Mouse (Mus musculus): Measurements from ENCODE around the gene Cwc27. TPM values are rescaled to one million over a fixed set of nuclear protein-coding genes. Genes with fewer than 3 reads are reported as not detected.

Cwc27 gene
- polyA plus RNA-seq, 1 experiment from 2014 or later: 34.4 TPM

DNA sequence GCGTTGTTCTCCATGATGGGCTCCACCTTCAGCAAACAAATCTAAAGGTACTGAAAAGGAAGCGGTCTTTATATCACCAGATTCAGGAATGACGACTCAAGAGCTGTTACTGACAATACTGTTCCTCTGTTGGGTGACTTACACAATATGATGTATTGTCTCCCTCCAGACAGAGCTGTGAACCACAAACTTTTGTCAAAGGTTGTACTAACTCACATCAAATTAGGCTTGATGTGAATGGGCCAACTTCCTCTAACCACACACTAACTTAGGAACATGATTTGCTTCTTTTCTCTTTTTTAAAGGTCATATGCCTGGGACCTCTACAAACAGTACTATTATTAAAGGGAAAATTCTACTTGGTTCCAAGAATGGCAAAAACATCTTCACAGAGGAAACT is 53.7 kb downstream of the Cwc27 start:
- Histone ChIP-seq H3K27me3 (no peaks in the 10 kb centered on the region), H3K4me1 (replicated peaks) (no peaks in the 10 kb centered on the region), H3K27ac (no peak overlapping the region), H3K4me2 (no peak overlapping the region), H3K9me3 (no peaks in the 10 kb centered on the region), H3K9ac (replicated peaks) (no peak overlapping the region), H3K36me3 (no peaks in the 10 kb centered on the region), H3K4me3 (replicated peaks) (no peak overlapping the region)
- WGBS: 90% methylated on average over 3 of the region's 3 CpGs
- no peak for ATAC-seq (ENCODE audit: insufficient number of reproducible peaks, insufficient read depth, low FRiP score, low TSS enrichment, low read depth)

DNA sequence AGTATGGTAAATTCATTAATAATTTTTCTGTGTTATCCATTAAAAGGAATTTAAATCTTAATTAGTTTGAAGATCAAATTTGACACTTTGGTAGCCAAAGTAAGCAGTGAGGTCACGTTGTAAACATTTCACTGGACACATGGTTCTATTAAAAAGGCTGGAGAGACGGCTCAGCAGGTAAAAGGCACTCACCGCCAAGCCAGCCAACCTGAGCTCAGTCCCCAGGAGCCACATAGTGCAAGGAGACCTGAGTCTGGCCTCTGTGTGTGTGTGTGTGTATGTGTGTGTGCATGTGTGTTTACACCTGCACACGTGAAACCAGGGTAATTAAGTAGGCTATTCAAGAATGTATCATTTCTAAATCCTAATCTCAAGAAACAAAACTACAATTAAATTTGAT is 54.5 kb downstream of the Cwc27 start:
- no peak overlapping the region for H3K4me2 ChIP-seq
- H3K4me1 ChIP-seq (replicated peaks): no peaks in the 10 kb centered on the region
- ATAC-seq (ENCODE audit: insufficient number of reproducible peaks, insufficient read depth, low FRiP score, low TSS enrichment, low read depth): no peak
- no peak overlapping the region for H3K4me3 ChIP-seq (replicated peaks)
- H3K27ac ChIP-seq: no peak overlapping the region
- no peaks in the 10 kb centered on the region for H3K27me3 ChIP-seq
- no peaks in the 10 kb centered on the region for H3K9me3 ChIP-seq
- 78% methylated on average over 4 of the region's 4 CpGs for WGBS
- H3K9ac ChIP-seq (replicated peaks): no peak overlapping the region
- no peaks in the 10 kb centered on the region for H3K36me3 ChIP-seq

DNA sequence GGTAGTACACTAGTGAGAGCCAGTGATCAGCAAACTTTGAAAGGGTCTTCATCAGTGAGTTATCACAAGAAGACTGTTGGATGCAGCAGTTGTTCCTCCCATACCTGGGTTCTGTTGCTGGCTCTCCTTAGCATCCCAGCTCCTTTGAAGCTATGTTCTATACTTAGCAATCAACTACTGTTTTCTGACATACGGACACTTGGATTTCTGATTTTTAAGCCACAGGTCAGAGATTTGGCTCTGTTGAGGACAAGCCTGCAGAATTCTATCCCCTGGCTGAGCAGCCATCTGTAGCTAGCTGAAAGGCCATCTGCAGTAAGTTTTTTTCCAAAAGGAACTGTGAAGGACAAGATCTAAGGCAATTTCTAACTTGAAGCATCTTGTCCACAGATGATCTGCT is 57.6 kb downstream of the Cwc27 start:
- no peaks in the 10 kb centered on the region for H3K9me3 ChIP-seq
- H3K4me2 ChIP-seq: no peak overlapping the region
- no peak overlapping the region for H3K27ac ChIP-seq
- H3K36me3 ChIP-seq: no peaks in the 10 kb centered on the region
- H3K4me1 ChIP-seq (replicated peaks): no peaks in the 10 kb centered on the region
- no peak overlapping the region for H3K9ac ChIP-seq (replicated peaks)
- WGBS: 94% methylated on average over 1 of the region's 1 CpGs
- no peak for ATAC-seq (ENCODE audit: insufficient number of reproducible peaks, insufficient read depth, low FRiP score, low TSS enrichment, low read depth)
- no peak overlapping the region for H3K4me3 ChIP-seq (replicated peaks)
- no peaks in the 10 kb centered on the region for H3K27me3 ChIP-seq

DNA sequence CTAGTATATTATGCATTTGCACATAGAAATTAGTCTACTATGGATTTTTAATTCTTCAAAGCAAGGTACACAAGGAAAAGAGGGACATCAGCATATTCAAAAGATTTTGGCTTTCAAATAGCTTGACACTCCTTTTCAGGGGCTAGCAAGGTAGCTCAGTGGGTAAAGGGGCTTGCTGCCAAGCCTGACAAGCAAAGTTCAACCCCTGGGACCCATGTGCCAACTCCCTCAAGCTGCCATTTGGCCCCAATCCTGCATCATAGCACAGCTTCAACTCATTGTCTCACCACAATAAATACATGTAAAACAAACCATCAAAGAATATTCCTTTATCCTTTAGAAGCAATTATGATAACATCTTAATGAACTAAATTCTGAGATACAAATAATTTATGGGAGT is 69.9 kb downstream of the Cwc27 start:
- no peak overlapping the region for H3K4me3 ChIP-seq (replicated peaks)
- no peak for ATAC-seq (ENCODE audit: insufficient number of reproducible peaks, insufficient read depth, low FRiP score, low TSS enrichment, low read depth)
- H3K4me2 ChIP-seq: no peak overlapping the region
- H3K36me3 ChIP-seq: no peaks in the 10 kb centered on the region
- no peak overlapping the region for H3K9ac ChIP-seq (replicated peaks)
- H3K27me3 ChIP-seq: no peaks in the 10 kb centered on the region
- no peak overlapping the region for H3K27ac ChIP-seq
- H3K9me3 ChIP-seq: no peaks in the 10 kb centered on the region
- H3K4me1 ChIP-seq (replicated peaks): no peaks in the 10 kb centered on the region

DNA sequence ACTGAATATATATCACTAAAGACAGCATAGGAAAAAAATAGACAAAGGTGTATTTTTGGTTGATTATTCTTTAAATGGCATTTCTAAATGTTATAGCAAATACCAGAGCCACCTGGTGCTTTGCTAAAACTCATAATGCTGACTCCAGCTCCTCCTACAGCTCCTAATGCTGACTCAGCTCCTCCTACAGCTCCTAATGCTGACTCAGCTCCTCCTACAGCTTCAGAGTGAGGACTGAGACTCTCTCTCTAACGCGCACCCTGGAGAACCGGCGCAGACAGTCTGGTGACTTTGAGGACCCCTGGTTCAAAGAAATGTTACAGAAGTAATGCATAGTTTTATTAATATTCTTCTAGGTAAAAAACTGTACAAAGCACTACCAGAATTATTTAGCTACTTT is 74.1 kb downstream of the Cwc27 start:
- 91% methylated on average over 4 of the region's 4 CpGs for WGBS
- no peaks in the 10 kb centered on the region for H3K27me3 ChIP-seq
- no peak for ATAC-seq (ENCODE audit: insufficient number of reproducible peaks, insufficient read depth, low FRiP score, low TSS enrichment, low read depth)

DNA sequence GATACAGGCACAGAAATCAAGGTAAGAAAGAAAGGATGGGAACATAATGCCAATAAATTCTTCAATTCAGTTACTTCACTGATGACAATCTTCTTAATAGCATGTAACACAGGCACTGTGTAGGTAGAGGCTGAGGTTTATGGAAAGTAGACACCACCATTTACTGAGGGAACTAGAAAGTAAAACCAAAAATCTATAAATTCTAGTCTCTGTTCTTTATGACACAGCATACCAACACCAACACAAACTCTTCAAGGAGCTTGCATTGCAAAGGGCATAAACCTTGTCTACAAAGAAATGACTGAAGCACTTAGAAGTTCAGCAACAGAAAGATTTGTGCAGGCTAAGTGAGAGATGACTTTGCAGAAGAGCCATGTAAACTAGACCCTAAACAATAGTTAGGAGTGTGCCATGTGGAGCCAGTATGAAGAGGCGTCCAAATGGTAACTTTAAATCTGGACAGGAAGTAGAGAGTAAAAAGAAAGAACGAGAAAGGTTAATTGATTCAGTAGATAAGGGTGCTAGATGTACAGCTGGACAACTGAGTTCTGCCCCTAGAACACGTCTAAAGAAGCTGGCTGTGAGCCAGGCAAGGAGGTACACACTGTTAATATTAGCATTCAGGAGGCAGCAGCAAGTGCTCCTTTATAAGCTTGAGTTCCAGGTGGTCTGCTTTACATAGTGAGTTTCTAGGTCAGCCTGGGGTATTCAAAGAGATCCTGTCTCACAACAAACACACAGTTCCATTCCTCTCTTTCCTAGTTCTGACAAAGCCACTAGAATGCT is 87.5 kb downstream of the Cwc27 start:
- Histone ChIP-seq H3K36me3 (peaks cover 6% of the 10 kb centered on the region; the same call in 1 of the 2 replicates), H3K9me3 (no peaks in the 10 kb centered on the region), H3K4me3 (replicated peaks) (no peak overlapping the region), H3K27me3 (no peaks in the 10 kb centered on the region), H3K27ac (no peak overlapping the region), H3K4me2 (no peak overlapping the region), H3K4me1 (replicated peaks) (no peaks in the 10 kb centered on the region), H3K9ac (replicated peaks) (no peak overlapping the region)
- 66% methylated on average over 3 of the region's 3 CpGs for whole genome bisulfite sequencing
- no peak for ATAC-seq (ENCODE audit: insufficient number of reproducible peaks, insufficient read depth, low FRiP score, low TSS enrichment, low read depth)

More for the DNA sequence above, 74.1 kb downstream of the Cwc27 start:
- H3K4me3 ChIP-seq (replicated peaks): no peak overlapping the region
- H3K4me2 ChIP-seq: no peak overlapping the region
- no peaks in the 10 kb centered on the region for H3K36me3 ChIP-seq
- H3K27ac ChIP-seq: no peak overlapping the region
- H3K4me1 ChIP-seq (replicated peaks): no peaks in the 10 kb centered on the region
- H3K9me3 ChIP-seq: no peaks in the 10 kb centered on the region
- no peak overlapping the region for H3K9ac ChIP-seq (replicated peaks)

DNA sequence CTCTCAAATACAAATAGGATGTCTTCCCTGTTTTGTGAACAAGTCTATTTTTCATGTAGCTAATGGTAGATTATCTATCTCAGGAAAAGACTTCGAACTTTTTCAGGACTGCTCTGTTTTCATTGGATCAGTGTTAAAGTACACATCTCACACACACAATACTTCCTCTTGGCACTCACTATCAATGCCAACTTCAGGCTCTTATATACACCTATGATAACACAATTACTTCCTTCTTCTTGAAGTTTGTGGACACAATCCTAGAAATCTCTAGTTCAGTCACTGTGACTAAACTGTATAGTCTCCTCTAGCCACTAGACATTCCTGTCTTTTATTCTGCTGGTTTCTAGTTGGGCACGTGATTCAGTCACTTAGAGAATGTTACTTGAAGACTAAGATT is 89.3 kb downstream of the Cwc27 start:
- no peak for ATAC-seq (ENCODE audit: insufficient number of reproducible peaks, insufficient read depth, low FRiP score, low TSS enrichment, low read depth)
- H3K9ac ChIP-seq (replicated peaks): no peak overlapping the region
- H3K27ac ChIP-seq: no peak overlapping the region
- no peak overlapping the region for H3K4me2 ChIP-seq
- peaks cover 6% of the 10 kb centered on the region; the same call in 1 of the 2 replicates for H3K36me3 ChIP-seq
- no peaks in the 10 kb centered on the region for H3K27me3 ChIP-seq
- no peak overlapping the region for H3K4me3 ChIP-seq (replicated peaks)
- no peaks in the 10 kb centered on the region for H3K9me3 ChIP-seq
- no peaks in the 10 kb centered on the region for H3K4me1 ChIP-seq (replicated peaks)
- 92% methylated on average over 2 of the region's 2 CpGs for WGBS

DNA sequence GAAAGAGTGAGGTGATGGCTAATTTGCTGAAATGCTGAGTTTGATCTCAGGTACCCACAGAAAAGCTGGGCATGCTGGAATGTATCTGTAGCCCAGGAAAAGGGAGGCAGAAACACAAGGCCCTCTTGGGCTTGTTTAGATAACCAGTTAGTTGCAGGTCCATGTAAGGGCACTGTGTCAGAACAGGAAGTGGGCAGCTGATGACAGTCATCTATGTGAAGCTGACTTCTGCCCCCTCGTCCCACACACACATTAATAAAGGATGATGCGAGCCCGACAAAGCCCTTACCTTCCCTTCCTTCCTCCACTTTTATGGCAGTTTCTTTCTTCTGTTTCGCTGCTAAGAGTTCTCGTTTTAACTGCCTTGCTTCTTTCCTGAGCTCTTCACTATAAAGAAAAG is 96.8 kb downstream of the Cwc27 start:
- H3K9ac ChIP-seq (replicated peaks): no peak overlapping the region
- ATAC-seq (ENCODE audit: insufficient number of reproducible peaks, insufficient read depth, low FRiP score, low TSS enrichment, low read depth): no peak
- no peaks in the 10 kb centered on the region for H3K4me1 ChIP-seq (replicated peaks)
- no peaks in the 10 kb centered on the region for H3K27me3 ChIP-seq
- 72% methylated on average over 5 of the region's 5 CpGs for WGBS
- no peaks in the 10 kb centered on the region for H3K36me3 ChIP-seq
- no peak overlapping the region for H3K4me3 ChIP-seq (replicated peaks)
- no peaks in the 10 kb centered on the region for H3K9me3 ChIP-seq
- no peak overlapping the region for H3K4me2 ChIP-seq
- no peak overlapping the region for H3K27ac ChIP-seq

DNA sequence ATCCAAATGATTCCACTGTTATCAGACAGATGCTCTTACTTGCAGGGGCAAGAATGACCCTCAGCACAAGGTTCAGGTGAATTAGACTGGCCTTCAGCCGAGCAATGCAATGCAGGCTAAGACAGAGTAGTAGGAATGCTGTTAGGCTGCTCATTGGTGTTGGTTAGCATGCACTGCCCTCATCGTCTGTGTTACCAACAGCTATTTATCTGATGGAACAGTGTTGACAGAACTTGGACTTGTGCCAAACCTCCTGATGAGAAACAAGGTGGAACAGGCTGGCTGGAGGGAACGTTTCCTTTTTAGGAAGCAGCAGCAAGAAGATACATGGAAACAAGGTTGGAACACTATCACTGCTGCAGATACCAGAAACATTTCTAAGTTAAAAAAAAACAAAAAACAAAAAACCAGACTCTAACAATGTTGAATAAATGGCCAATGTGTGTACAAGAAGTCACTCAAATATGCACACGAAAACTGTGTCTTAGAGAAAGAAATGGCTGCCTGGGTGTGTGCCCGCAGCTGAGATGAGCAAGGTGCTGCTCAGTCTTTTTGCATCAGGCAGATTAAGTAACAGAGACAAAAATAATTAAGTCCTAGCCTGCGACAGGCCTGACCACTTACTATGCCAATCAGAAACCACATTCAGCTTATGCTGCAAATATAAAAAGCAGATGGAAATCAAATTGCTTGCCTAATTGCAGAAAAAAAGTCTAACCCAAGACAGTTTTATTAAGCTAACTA is 122.2 kb downstream of the Cwc27 start:
- ATAC-seq (ENCODE audit: insufficient number of reproducible peaks, insufficient read depth, low FRiP score, low TSS enrichment, low read depth): no peak
- H3K4me2 ChIP-seq: no peak overlapping the region
- H3K27ac ChIP-seq: peak overlapping the region; percentile 17; the same call in 1 of the 2 replicates
- H3K9ac ChIP-seq (replicated peaks): no peak overlapping the region
- no peaks in the 10 kb centered on the region for H3K27me3 ChIP-seq
- peaks cover 10% of the 10 kb centered on the region for H3K4me1 ChIP-seq (replicated peaks)
- no peaks in the 10 kb centered on the region for H3K36me3 ChIP-seq
- no peaks in the 10 kb centered on the region for H3K9me3 ChIP-seq
- WGBS: 46% methylated on average over 6 of the region's 6 CpGs
- H3K4me3 ChIP-seq (replicated peaks): no peak overlapping the region

DNA sequence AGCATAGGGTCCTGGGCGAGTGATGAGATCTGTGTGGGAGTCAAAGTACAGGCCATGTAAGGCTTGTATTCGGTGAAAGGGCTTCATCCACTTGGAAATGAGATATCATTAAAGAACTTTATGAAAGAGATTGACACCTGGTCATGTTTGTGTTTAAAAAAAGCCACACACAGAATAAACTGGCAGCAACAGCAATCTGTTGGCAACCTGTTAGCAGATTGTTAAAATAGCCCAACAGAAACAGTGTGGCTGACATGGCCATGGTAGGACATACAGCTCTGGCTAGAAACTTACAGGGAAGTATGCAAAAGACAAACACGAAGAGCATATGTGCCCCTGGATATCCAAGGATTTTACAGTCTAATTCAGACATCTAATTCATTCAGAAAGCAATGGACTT is 124.2 kb downstream of the Cwc27 start:
- ATAC-seq (ENCODE audit: insufficient number of reproducible peaks, insufficient read depth, low FRiP score, low TSS enrichment, low read depth): no peak
- 38% methylated on average over 3 of the region's 3 CpGs for WGBS
- Histone ChIP-seq H3K36me3 (no peaks in the 10 kb centered on the region), H3K27ac (no peak overlapping the region), H3K27me3 (no peaks in the 10 kb centered on the region), H3K4me3 (replicated peaks) (no peak overlapping the region), H3K4me2 (no peak overlapping the region), H3K9me3 (no peaks in the 10 kb centered on the region), H3K4me1 (replicated peaks) (peaks cover 10% of the 10 kb centered on the region), H3K9ac (replicated peaks) (no peak overlapping the region)

DNA sequence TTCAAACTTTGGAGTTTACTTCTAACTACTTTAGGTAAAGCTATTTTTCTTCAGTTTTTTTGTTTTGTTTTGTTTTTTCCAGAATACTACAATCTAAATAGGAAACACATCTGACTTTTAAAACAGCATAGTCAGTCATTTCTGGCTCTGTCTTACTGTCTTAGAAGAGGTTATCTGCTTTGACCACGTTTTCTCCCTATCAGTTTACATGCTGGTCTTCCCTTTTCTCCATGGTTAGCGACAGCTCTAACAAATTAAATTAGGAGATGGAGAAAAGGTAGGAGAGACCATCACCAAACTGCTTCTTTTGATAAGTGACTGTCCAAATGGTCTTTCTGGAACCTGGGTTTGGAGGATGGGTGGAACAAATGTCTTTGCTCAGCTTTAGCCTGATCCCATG is 131.4 kb downstream of the Cwc27 start:
- no peaks in the 10 kb centered on the region for H3K36me3 ChIP-seq
- no peak overlapping the region for H3K9ac ChIP-seq (replicated peaks)
- ATAC-seq (ENCODE audit: insufficient number of reproducible peaks, insufficient read depth, low FRiP score, low TSS enrichment, low read depth): no peak
- no peaks in the 10 kb centered on the region for H3K9me3 ChIP-seq
- 67% methylated on average over 2 of the region's 2 CpGs for WGBS
- no peak overlapping the region for H3K27ac ChIP-seq
- no peaks in the 10 kb centered on the region for H3K27me3 ChIP-seq
- H3K4me2 ChIP-seq: no peak overlapping the region
- H3K4me1 ChIP-seq (replicated peaks): peaks cover 12% of the 10 kb centered on the region
- no peak overlapping the region for H3K4me3 ChIP-seq (replicated peaks)

Data from limb, embryonic 12.5 days (tissue).